Mouse (Mus musculus) spleen, adult 12 weeks (tissue): Measurements from ENCODE around the gene Snorc.
"Not testable (repeated sequence)": the region's sequence is repeated elsewhere in the genome, so short reads cannot be mapped to it uniquely, and the experiment has no call there.

Source experiments
- DNase-seq: peaks from one replicate; pipeline ENCODE4 v3.0.0; 2022; ENCODE audit warnings: low spot score

Gene Snorc

DNA sequence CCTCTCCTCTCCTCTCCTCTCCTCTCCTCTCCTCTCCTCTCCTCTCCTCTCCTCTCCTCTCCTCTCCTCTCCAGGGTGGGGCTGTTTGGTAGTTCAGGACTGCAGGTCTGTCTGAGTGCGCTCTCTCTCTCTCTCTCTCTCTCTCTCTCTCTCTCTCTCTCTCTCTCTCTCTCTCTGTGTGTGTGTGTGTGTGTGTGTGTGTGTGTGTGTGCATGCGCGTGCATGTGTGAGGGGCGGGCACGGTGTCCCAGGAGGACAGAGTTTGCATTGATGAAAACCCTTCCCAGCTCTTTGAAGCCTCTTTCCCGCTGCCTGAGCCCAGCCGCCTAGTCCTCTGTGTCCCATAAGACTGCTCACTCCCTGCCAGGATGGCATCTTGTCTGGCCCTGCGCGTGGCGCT, at the start of gene Snorc:
Snorc (plus strand) TSS at position 301 of the 400 bp plus-strand sequence.
- not testable (repeated sequence) for DNase-seq

DNA sequence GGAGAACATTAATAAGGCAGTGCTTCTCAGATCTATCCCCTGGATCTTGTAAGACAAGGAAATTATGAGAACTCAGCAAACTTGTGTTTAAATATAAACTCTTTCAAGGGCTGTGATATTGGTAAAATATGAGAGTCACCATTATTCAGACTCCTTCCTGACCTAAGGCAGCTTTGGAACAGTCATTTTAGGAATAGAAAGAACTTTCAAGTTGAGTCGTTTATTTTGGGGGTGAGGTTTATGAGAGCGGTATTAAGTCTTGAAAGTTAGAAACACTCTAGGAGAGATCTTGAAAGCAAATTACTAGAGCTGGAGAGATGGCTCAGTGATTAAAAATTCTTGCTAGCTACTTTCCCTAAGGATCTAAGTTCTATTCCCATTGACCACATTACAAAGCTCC, 34.9 kb upstream of the Snorc start:
- no peak for DNase-seq

DNA sequence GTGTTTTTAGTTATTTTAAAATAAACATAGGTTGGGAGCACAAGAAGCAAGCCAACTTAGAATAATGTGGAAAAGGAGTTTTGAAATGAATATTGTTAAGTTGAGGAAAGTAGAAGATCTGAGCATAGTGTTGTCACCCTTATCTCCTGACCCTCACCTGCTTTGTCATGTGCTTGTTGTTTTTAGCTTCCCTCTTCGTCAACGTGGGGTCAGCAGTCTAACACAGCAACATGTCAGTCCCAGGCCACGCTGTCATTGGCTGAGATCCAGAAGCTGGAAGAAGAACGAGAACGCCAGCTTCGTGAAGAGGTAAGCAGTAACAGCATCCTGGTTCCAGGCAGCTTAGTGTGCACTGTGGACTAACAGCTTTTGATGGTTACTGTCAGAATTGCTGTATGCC, 33.5 kb upstream of the Snorc start:
- DNase-seq: no peak

DNA sequence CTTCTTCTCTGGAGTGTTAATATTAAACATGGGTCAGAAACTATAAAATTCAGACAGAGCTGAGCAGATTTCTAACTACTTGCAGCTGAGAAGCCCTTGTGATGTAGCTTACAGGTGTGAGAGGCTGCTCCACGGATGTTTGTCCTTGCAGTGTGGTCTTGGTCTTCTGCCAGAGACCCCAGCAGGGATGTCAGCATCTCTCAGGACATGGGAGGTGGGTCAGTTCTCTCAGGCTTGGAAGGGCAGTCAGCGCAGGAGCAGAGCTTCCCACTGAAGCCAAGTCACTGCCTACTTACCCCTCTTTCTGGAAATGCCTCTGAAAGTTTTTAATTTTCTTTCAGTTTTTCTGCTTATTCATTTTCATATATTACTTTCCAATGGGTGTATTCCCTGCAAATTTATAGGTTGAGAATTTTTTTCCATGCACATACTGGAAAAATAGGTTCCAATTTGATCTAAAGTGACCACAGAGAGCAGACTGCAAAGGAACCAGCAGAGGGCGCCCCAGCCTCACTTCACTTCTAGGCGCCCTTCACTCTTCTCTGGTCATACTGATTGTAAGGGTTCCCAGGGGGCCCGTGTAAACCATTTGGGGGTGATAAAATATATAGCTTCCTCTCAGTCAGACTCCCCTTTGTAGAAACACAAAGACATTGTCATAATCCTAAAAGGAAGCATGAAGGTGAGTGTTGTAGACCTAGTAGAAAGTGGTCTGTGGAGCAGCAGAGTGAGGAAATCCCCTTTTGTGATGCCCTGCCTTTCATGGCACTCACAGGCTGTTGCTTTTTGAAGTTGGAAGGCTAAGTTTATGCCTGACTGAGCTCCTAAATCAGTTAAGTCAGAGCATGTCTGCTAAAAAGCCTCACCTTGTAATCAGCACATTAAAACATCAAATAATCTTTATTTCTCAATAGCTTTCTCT, 22.6 kb upstream of the Snorc start:
- peak; percentile 29 for DNase-seq

DNA sequence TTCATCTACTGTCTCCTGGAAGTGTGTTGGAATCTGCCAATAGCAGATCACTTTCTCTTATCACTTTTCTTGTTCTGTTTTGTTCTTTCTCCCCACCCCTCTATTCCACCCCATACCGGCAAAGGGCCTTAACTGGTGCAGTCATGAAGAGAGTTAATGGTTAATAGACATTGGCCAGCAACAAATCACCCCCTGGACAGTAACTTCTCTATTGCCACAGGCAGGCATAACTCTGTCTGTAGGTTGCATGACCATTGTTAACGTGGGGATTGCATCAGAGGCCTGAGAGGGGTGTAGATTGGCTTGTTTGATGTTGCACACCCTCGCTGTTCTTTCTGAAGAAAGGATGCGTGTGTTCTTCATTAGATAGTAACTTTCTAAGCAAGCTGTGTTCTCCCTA, 20.6 kb upstream of the Snorc start:
- DNase-seq: no peak

DNA sequence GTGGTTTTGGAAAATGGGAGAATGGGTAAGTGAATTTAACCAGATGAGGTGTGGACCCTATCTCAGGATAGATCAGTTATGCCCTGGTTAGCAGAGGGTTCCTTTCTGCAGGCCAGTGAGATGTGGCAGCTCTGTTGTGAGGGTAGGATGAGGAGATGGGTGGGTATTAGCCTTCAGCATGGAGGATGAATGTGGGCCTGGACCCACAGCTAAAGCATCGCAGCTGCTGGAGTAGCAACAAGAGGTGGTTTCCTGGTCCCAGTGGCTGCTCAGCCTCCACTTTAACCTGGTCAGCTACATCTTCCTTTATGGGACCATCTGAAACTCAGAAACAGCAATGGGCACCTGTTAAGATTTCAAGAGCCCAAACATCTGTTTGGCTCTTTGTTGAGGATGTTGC, 13.6 kb upstream of the Snorc start:
- DNase-seq: no peak

DNA sequence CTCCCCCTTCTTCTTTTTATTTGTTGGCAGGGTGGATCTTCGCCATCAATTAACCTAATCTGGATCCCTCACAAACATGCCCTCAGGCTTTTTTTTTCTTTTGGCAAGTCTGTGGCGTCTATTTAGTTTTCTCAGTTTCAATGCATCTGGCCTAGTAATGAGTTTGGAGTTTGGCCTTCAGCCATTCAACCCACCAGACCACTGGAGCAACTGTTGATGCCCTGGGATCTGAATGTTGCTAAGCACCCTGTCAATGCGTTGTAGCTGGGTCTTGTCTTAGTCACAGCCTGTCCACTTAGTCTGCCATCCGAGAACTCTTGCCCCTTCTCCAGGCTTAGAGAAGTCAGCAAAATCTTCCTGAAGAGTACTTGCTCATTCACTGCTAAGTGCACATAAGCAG, 12.0 kb upstream of the Snorc start:
- no peak for DNase-seq

DNA sequence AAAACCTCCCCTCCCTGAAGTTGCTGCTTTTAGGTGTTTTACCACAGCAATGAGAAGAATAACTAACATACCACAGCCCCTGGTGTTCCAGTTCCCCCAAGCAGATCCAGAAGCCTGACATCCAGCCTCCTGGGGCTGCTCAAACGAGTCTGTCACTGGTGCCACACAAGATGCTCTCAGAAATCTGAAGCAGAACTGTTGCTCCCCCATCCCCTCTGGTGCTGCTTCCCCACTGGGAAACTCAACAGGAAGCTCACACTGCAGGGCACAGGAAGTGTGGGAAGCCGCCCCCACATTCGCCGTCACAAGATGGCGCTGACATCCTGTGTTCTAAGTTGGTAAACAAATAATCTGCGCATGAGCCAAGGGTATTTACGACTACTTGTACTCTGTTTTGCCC, 10.2 kb upstream of the Snorc start:
- DNase-seq: not testable (repeated sequence)

DNA sequence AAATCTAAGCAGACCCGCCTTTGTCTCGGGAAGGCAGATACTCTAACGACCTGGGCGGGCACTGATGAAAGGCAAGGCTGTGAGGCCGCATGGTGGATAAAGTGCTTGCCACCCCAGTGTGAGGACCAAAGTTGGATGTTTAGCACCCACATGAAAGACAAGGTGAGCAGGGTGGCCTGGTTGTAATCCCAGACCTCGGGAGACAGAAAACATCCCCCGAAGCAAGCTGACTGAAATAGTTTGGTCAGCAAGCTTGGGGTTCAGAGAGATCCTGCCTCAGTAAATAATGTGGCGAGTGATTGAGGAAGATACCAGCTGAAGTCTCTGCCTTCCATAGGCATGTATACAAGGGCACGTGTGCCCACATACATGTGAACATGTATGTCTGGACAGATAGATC, 2.6 kb upstream of the Snorc start:
- no peak for DNase-seq

DNA sequence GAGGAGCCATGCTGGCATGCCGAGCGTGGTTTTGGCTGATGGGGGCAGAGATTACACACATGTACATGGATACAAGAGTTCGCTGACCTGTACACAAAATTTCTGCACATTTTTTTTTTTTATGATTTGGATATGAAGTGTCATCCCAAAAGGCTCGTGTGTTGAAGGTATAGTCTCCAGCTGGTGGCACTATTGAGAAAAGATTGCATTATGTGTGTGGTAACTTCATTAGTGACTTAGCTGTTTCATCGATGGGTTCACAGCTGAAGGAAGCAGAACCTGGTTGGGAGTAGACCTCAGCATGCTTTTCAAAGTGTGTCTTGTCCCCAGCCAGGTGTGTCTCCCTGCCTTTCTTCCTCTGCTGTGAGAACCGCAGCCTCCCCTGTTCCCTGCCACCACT, 1.8 kb upstream of the Snorc start:
- no peak for DNase-seq

DNA sequence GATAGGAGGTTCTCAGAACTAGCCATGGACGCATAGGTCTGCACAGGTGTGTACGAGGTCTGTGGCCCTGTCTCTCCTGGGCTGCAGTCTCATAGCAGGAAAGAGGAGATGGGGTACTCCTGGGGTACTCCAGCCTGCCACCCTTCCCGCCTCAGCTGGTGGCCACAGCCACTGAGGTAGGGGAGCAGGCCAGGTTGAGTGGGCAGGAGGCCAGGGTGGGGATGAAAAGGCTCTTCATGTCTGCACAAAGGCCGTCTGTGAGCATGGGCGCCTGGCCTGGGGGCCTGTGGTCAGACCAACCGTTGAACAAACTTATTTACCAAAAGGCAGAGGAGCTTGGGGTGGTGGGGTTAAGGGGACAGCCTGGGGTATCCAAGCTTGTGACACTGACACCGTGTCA, 1.8 kb downstream of the Snorc start:
- no peak for DNase-seq

DNA sequence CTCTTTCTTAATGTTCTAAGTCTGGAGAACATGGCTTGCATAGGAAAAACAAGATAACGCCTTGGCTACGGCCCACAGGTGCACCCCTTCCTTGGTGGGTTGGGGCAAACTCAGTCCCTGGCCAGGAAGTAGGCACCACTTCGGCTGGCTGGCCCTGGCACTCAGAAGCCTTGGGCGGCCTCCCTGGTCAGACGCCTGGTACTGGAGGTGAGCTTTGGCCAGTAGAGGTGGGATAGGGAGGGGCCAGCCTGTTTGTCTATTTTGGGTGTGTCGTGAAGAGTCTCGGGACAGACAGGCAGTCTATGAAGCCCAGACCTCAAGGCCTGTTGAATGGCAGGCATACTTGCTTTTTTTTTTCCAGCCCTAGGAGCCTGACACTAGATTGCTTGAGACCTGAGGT, 2.5 kb downstream of the Snorc start:
- no peak for DNase-seq

DNA sequence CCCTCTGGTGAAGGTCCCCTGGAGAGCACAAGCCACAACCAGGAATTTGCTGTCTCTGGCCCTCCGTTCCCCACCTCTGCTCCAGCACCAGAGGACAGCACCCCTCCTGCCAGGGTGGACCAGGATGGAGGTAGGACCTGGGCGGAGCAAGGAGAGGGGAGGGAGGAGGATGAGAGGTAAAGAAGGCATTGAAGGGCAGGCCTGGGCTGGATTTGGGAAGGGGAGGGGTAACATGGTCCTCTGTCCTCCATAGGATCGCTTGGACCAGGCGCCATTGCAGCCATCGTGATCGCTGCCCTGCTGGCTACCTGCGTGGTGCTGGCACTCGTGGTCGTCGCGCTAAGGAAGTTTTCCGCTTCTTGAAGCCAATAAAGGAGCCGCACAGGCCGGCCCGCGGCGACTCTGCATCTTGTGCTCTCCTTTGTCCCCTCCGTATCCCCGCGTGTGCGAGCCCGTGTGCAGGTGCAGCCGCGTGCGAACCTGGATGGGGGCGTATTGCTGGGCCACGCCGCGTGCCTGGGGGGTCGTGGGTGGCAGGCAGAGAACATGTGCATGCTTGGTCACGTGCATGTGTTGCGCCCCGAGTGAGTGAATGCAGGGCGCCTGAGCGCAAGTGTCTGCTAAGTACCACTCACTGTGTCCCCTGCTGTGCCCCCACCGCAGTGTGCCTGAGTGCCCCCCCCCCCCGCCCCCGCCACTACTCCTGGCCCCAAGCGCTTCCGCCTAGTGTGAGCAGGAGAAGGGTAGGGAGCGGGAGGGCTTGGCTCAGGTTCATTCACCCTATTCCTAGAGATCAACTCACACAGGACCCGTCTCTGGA, 5.2 kb downstream of the Snorc start:
- no peak for DNase-seq

DNA sequence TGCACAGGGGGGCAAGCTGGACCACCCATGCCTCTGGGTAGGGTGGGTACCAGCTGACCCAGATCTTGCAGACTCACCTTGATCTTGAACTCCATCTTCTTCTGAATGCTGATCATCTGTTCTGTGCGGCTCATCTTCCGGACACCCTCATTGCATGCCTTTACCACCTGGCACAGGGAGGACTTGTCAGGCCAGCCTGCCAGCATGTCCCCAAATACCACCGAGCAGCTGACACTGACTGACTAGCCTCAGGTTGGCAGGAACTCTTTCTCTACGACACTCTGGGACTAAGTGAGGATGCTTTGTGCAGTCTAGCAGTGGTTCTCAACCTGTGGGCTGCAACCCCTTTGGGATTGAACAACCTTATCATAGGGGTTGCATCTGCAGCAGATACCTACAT, 12.5 kb downstream of the Snorc start:
- no peak for DNase-seq

DNA sequence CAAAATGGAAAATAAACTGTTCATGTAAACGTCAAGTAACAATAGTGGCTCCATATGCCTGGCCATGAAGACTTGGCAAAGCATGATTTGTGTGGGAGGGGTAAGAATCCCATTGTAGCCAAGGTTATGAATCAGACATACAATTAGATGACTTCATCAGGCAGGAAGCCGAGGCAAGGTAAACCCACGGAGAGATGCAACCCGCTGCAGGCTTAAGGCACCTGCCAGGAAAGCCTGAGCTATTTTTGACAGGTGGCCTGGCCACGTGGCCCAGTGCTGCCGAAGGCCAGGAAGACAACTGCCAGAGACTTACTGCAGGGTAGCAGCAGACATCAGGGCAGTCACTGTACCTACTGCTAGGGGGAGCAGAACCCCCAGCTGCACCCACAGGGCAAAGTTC, 16.3 kb downstream of the Snorc start:
- DNase-seq: no peak

DNA sequence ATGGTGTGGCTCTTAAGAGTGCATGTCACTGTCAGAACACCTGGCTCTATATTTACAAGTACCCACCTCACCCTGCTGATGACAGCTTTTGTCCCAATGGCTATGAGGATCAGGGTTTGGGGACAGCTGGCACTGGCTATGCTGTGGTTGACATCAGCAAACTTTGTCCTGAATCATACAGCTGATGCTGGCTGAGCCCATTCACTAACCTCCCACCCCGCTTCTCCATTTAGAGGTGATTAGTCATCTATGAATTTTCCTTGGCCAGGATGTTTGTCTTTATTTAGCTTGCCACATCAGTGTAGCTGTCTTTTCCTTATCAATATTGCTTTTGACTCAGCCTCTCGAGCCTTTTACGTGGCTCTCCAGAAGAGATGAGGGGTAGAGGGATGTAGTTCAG, 22.2 kb downstream of the Snorc start:
- DNase-seq: no peak

DNA sequence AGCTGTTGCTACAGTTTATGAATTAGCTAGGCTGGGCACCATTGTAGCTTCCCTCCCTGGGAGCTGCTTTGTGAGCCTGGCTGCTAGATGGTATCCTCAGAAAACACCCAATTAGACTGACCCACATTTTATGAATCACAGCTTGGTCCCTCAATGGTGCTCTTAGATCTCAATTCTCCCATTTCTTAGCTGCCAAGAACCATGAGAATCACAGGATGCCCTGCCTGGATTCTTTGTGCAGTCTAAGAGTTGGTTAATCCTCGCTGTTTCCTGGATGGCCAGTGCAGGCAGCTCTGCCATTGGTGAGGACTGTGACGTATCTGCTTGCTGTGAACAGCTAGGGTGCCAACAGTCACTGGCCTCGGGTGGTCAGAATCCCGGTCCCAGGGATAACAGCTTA, 23.5 kb downstream of the Snorc start:
- no peak for DNase-seq

DNA sequence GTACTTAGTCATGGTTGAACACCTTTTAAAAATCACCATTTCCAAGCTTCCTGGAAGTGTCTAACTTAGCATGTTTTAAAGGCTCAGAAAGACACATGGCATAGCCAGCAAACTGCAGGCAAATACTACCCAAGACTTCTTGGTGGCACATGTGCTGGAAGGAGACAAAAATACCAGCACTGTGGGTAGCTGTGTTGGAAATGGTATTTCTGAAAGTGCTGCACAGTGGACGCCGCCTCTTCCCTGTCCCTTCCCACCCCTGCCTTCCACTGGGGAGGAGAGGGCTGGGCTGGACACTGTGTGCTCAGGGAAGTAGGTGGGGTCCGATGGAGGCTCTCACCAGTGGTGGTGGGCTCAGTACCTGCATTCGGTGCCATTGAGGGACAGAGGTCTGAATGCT, 35.5 kb downstream of the Snorc start:
- DNase-seq: no peak

DNA sequence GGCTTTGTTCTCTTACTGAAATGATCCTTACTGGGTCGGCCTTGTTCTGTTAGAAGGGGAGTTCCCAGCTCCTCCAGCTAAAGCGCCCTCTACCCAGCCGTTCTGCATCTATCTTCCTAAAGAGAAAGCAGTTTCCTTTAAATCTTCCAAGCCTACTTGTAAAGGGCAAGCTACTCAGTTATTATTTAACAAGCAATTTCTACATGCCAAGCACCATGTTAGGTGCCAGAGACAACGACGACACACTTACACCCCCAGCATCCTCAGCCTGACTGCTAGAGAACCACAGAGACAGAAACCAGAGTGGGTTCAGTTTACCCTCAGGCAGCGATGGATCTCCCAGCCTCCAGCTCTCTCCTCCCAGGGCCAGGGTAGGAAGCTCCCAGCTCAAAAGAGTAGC, 37.8 kb downstream of the Snorc start:
- no peak for DNase-seq

DNA sequence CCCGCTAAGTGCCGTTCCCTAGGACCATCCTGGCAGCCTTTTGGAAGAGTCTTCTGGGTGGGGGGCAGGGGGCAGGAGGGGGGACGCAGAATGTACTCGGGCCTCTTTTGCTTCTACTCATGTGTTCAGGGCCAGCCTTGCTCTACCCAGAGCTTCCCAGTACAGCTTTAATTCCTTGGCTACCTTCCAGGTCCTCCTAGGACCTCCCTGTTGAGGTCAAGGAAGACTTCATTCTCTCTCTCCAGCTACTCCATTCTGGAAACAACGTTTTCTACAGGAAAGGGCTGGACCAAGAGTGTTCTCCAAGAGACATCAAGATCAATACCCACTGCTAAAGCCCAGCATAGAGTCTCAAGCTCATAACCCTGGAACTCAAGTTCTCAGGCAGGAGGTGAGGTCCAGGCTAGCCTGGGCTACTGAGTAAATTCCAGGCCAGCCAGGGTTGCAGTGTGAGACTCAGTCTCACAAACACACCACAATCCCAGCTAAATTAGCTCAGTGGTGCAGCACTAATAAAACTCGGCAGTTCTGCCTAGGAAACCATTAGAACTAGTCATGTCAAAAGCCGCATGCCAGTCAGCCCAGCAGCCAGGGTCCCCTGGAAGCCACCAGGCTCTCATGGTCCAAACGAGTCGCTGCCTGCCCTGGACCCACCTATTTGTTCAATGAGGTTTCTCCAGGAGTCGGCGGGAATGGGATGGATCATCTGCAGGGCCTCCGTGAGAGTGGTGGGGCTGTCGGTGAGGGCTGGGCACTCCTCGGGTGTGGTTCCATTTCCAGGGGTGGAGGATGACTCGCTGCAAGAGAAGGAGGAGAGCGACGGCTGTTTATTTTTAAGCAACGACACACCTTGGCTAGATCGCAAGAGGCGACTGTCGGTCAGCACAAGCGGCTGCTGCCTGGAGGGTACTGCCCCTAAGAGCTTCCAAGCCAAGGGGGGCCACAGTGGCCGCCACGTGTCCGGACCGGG, 38.8 kb downstream of the Snorc start:
- no peak for DNase-seq

DNA sequence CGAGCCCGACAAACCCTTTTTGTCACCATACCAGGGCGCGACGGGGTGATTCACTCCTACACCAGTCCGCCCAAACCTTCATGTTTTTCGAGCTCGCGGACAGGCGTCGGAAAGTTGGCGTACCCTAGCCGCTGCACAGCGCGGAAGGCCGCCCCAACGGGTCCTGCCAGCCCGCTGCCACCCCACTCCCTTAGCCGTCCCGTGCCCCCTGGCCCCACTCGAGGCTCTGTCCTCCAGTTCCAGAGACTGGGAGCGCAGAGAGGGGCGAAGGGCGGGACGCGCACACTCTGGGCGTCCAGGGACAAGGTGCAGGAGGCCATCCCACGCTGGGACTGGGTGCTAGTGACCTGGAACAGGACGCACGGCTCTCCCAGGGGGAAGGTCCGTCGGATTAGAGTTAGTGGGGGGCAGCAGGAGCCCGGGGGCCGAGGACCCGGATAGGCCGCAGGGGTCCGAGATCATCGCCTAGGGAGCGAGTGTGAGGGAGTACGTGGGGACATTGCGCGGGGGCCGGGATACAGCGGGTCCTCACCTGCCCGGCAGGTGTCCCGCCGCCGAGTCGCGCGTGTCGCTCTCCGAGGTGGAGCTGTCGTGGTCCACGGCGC, 39.6 kb downstream of the Snorc start, which contains the start of gene Neu2:
Neu2 (plus strand) TSS at position 329 of the 605 bp plus-strand sequence.
- no peak for DNase-seq
